Mouse (Mus musculus) heart, adult 2 months (tissue): Measurements from ENCODE around the gene Tubd1. TPM values are rescaled to one million over a fixed set of nuclear protein-coding genes. Genes with fewer than 3 reads are reported as not detected.

ENCODE experiments used
- DNase-seq, 2 experiments: peaks; one replicate each; pipeline ENCODE4 v3.0.0; 2021
- H3K27ac ChIP-seq: fragments of 200-600 bp; 2 replicates; pipeline ENCODE4 v1.8.1; 2022
- H3K27me3 ChIP-seq: fragments of 200-500 bp; 2 replicates; pipeline ENCODE4 v1.6.1; 2012; ENCODE audit warnings: mild to moderate bottlenecking, low read length, inconsistent platforms, mixed read lengths; ENCODE audit not compliant: control insufficient read depth, insufficient read depth
- H3K36me3 ChIP-seq: fragments of 200-500 bp; 2 replicates; pipeline ENCODE4 v1.6.1; 2012; ENCODE audit warnings: low read length, inconsistent platforms; ENCODE audit not compliant: control insufficient read depth, insufficient read depth
- H3K4me1 ChIP-seq: fragments of 200-500 bp; 2 replicates; pipeline ENCODE4 v1.6.1; 2011; ENCODE audit warnings: low read length; ENCODE audit not compliant: control insufficient read depth, insufficient read depth
- H3K4me3 ChIP-seq: fragments of 200-600 bp; 2 replicates; pipeline ENCODE4 v1.8.1; 2022
- H3K79me2 ChIP-seq: fragments of 200-500 bp; replicated peaks from 2 replicates; pipeline ENCODE4 v1.6.1; 2012; ENCODE audit warnings: mild to moderate bottlenecking, inconsistent platforms, low read length, moderate library complexity, mixed read lengths; ENCODE audit not compliant: control insufficient read depth, insufficient read depth
- H3K9ac ChIP-seq: fragments of 200-500 bp; 2 replicates; pipeline ENCODE4 v1.6.1; 2012; ENCODE audit warnings: low read depth, mild to moderate bottlenecking, control low read depth, inconsistent platforms, low read length, mixed read lengths
- CTCF ChIP-seq: fragments of 200-600 bp; IDR thresholded peaks from 2 replicates; pipeline ENCODE4 v1.8.1; 2022; ENCODE audit warnings: antibody characterized with exemption, mild to moderate bottlenecking, moderate library complexity
- EP300 ChIP-seq: fragments of 200-500 bp; IDR thresholded peaks from 2 replicates; pipeline ENCODE4 v1.6.1; 2011; ENCODE audit warnings: low read depth, low read length, control low read depth; ENCODE audit not compliant: insufficient read depth
- POLR2A ChIP-seq: fragments of 200-500 bp; IDR thresholded peaks from 2 replicates; pipeline ENCODE4 v1.6.1; 2011; ENCODE audit warnings: mild to moderate bottlenecking, low read depth, low read length, control low read depth; ENCODE audit not compliant: insufficient read depth
- WGBS: fragments of 180-500 bp; shearing (Covaris S2); methylation state at CpG from one replicate; pipeline ENCODE4 v1.1.7; 2018; 5-methylcytosine and 5-hydroxymethylcytosine counted together
- intact Hi-C: fragments of 180-260 bp; cut with DNase I; formaldehyde crosslinking; loops from one replicate; pipeline ENCODE4 v1.15.1; 2025
- polyA plus RNA-seq: library from polyadenylated mRNA; depleted of rRNA; stranded (reverse); fragments of >200 nt; gene quantifications from 2 replicates; pipeline ENCODE4 v1.2.3, GENCODE M21; 2012
- total RNA-seq, 2 experiments: library from RNA; stranded (reverse); gene quantifications; 2 replicates each; pipeline ENCODE4 v1.2.3; 2021

Gene Tubd1
- total and polyA plus RNA-seq, 3 experiments: 4.7 to 6.2 (median 5.7) TPM

GRCm38 (mm10) chr11:86598154-86598553 lies 53.4 kb downstream of the Tubd1 start:
- Histone ChIP-seq H3K79me2 (no peaks in the 10 kb centered on the region), H3K9ac (no peak overlapping the region), H3K36me3 (peaks cover 5% of the 10 kb centered on the region), H3K4me1 (peaks cover 2% of the 10 kb centered on the region; the same call in 1 of the 2 replicates), H3K27me3 (no peaks in the 10 kb centered on the region), H3K27ac (no peak overlapping the region), H3K4me3 (no peak overlapping the region)
- TF ChIP-seq EP300 (no peak), CTCF (no peak), POLR2A (no peak)
- intact Hi-C loops: no loop called here
- WGBS: 94% methylated on average over 5 of the region's 5 CpGs
- no peak for DNase-seq

- Histone ChIP-seq H3K27ac (no peak overlapping the region), H3K4me1 (peaks cover 2% of the 10 kb centered on the region; the same call in 1 of the 2 replicates), H3K79me2 (no peaks in the 10 kb centered on the region), H3K9ac (no peak overlapping the region), H3K36me3 (peaks cover under 1% of the 10 kb centered on the region), H3K4me3 (no peak overlapping the region), H3K27me3 (no peaks in the 10 kb centered on the region)
- no peak for DNase-seq
- 70% methylated on average over 1 of the region's 1 CpGs for WGBS
- TF ChIP-seq EP300: no peak
- TF ChIP-seq CTCF: no peak
- TF ChIP-seq POLR2A: no peak
- intact Hi-C loops: no loop called here
Observed at GRCm38 (mm10) chr11:86598572-86598971, 53.8 kb downstream of the Tubd1 start.

GRCm38 (mm10) chr11:86599378-86600208 lies 54.8 kb downstream of the Tubd1 start:
- Histone ChIP-seq H3K4me1 (no peaks in the 10 kb centered on the region), H3K27me3 (no peaks in the 10 kb centered on the region), H3K27ac (no peak overlapping the region), H3K4me3 (no peak overlapping the region), H3K9ac (no peak overlapping the region), H3K79me2 (no peaks in the 10 kb centered on the region), H3K36me3 (no peaks in the 10 kb centered on the region)
- 67% methylated on average over 4 of the region's 4 CpGs for WGBS
- intact Hi-C loops: no loop called here
- no peak for DNase-seq
- TF ChIP-seq CTCF (0 out of 2 replicates have a peak, but pooled peaks have one; percentile 16), EP300 (no peak)

- H3K36me3 ChIP-seq: no peaks in the 10 kb centered on the region
- H3K4me3 ChIP-seq: no peak overlapping the region
- no peak for DNase-seq
- intact Hi-C loops: no loop called here
- H3K4me1 ChIP-seq: no peaks in the 10 kb centered on the region
- no peak overlapping the region for H3K27ac ChIP-seq
- H3K79me2 ChIP-seq: no peaks in the 10 kb centered on the region
- H3K27me3 ChIP-seq: no peaks in the 10 kb centered on the region
- no peak for TF ChIP-seq EP300
- TF ChIP-seq CTCF: no peak
- no peak overlapping the region for H3K9ac ChIP-seq
- 90% methylated on average over 7 of the region's 7 CpGs for WGBS
Observed at GRCm38 (mm10) chr11:86600209-86600557, 55.4 kb downstream of the Tubd1 start.

- TF ChIP-seq POLR2A (no peak), CTCF (no peak), EP300 (no peak)
- Histone ChIP-seq H3K9ac (no peak overlapping the region), H3K4me1 (no peaks in the 10 kb centered on the region), H3K27me3 (no peaks in the 10 kb centered on the region), H3K4me3 (no peak overlapping the region), H3K79me2 (no peaks in the 10 kb centered on the region), H3K27ac (no peak overlapping the region), H3K36me3 (no peaks in the 10 kb centered on the region)
- 69% methylated on average over 3 of the region's 3 CpGs for WGBS
- no peak for DNase-seq
- intact Hi-C loops: no loop called here
Observed at GRCm38 (mm10) chr11:86602116-86602515, 57.3 kb downstream of the Tubd1 start.

- WGBS: 96% methylated on average over 1 of the region's 1 CpGs
- H3K9ac ChIP-seq: no peak overlapping the region
- no peaks in the 10 kb centered on the region for H3K4me1 ChIP-seq
- H3K79me2 ChIP-seq: no peaks in the 10 kb centered on the region
- TF ChIP-seq CTCF (no peak), EP300 (no peak), POLR2A (no peak)
- H3K27me3 ChIP-seq: no peaks in the 10 kb centered on the region
- H3K4me3 ChIP-seq: no peak overlapping the region
- no peak overlapping the region for H3K27ac ChIP-seq
- intact Hi-C loops: no loop called here
- DNase-seq: no peak
- no peaks in the 10 kb centered on the region for H3K36me3 ChIP-seq
Observed at GRCm38 (mm10) chr11:86603719-86604118, 58.9 kb downstream of the Tubd1 start.
